Mouse (Mus musculus): ENCODE results near the gene Adgre5. TPM values are rescaled to one million over a fixed set of nuclear protein-coding genes. Genes with fewer than 3 reads are reported as not detected.

Adgre5 gene
- total RNA-seq, 2 experiments from 2014 or later: 39.5 to 52.7 TPM

GRCm38 (mm10) chr8:83725521-83726102 is 15.5 kb downstream of the Adgre5 start:
- intact Hi-C loops (cut with DNase I): loop anchor here (1.0 to 2.0 kb wide), 2 partner anchors 57 to 169 kb away; no protein-coding TSS in a partner anchor
- no peak for DNase-seq

- intact Hi-C loops (cut with DNase I): loop anchor here (1.0 to 5.0 kb wide), 3 partner anchors 58 to 227 kb away; no protein-coding TSS in a partner anchor
- DNase-seq: peak; percentile 70 to 81
These were observed 16.2 kb downstream of the Adgre5 start for GRCm38 (mm10) chr8:83724697-83725482.

- DNase-seq: no peak
- intact Hi-C loops (cut with DNase I): loop anchor here (2.0 to 5.0 kb wide), 2 partner anchors 59 to 229 kb away; no protein-coding TSS in a partner anchor
These were observed 17.6 kb downstream of the Adgre5 start for GRCm38 (mm10) chr8:83723447-83724083.

- DNase-seq: no peak
- intact Hi-C loops (cut with DNase I): loop anchor here (5.0 kb wide), 1 partner anchor 230 kb away; no protein-coding TSS in a partner anchor
These were observed 18.5 kb downstream of the Adgre5 start for GRCm38 (mm10) chr8:83722631-83723030.

GRCm38 (mm10) chr8:83721405-83722025 is 19.6 kb downstream of the Adgre5 start:
- intact Hi-C loops (cut with DNase I): loop anchor here (2.0 to 5.0 kb wide), 2 partner anchors 59 to 231 kb away; no protein-coding TSS in a partner anchor
- peak; percentile 79 to 81 for DNase-seq

GRCm38 (mm10) chr8:83719693-83720092 is 21.4 kb downstream of the Adgre5 start:
- intact Hi-C loops (cut with DNase I): loop anchor here (2.0 to 5.0 kb wide), 2 partner anchors 57 to 233 kb away; no protein-coding TSS in a partner anchor
- no peak for DNase-seq

GRCm38 (mm10) chr8:83719048-83719447 is 22.1 kb downstream of the Adgre5 start:
- intact Hi-C loops (cut with DNase I): no loop called here
- no peak for DNase-seq

- intact Hi-C loops (cut with DNase I): no loop called here
- DNase-seq: no peak
These were observed 24.6 kb downstream of the Adgre5 start for GRCm38 (mm10) chr8:83716563-83716962.

- DNase-seq: no peak
- intact Hi-C loops (cut with DNase I): loop anchor here (1.0 kb wide), 1 partner anchor 17 kb away; no protein-coding TSS in a partner anchor
These were observed 25.4 kb downstream of the Adgre5 start for GRCm38 (mm10) chr8:83715771-83716170.

GRCm38 (mm10) chr8:83715031-83715690 is 26.0 kb downstream of the Adgre5 start, which contains the start of gene Ddx39:
Gene Ddx39, plus strand, starts transcription at chr8:83715177.
- DNase-seq: peak; percentile 90 to 96
- intact Hi-C loops (cut with DNase I): loop anchor here (1.0 kb wide), 1 partner anchor 17 kb away; no protein-coding TSS in a partner anchor

GRCm38 (mm10) chr8:83714676-83715030 is 26.5 kb downstream of the Adgre5 start:
- no peak for DNase-seq
- intact Hi-C loops (cut with DNase I): loop anchor here (1.0 kb wide), 1 partner anchor 16 kb away; no protein-coding TSS in a partner anchor

- no peak for DNase-seq
- intact Hi-C loops (cut with DNase I): no loop called here
These were observed 33.6 kb downstream of the Adgre5 start for GRCm38 (mm10) chr8:83707554-83707953.

- no peak for DNase-seq
- intact Hi-C loops (cut with DNase I): no loop called here
These were observed 34.7 kb downstream of the Adgre5 start for GRCm38 (mm10) chr8:83706411-83706810.

GRCm38 (mm10) chr8:83703426-83703825 is 37.7 kb downstream of the Adgre5 start:
- intact Hi-C loops (cut with DNase I): no loop called here
- DNase-seq: no peak

- no peak for DNase-seq
These were observed 40.6 kb downstream of the Adgre5 start for GRCm38 (mm10) chr8:83700423-83701085.

GRCm38 (mm10) chr8:83699566-83699965 is 41.6 kb downstream of the Adgre5 start:
- intact Hi-C loops (cut with DNase I): no loop called here
- no peak for DNase-seq

More at GRCm38 (mm10) chr8:83700423-83701085, 40.6 kb downstream of the Adgre5 start:
- intact Hi-C loops (cut with DNase I): no loop called here

GRCm38 (mm10) chr8:83698661-83699453 is 42.3 kb downstream of the Adgre5 start, which contains the start of gene Pkn1:
Gene Pkn1, minus strand, starts transcription at chr8:83699179.
- peak; percentile 79 to 85 for DNase-seq
- intact Hi-C loops (cut with DNase I): loop anchor here (1.0 kb wide), 1 partner anchor 16 kb away; the partner anchor contains the start of gene Ddx39

- peak; percentile 47 to 60 for DNase-seq
- intact Hi-C loops (cut with DNase I): loop anchor here (1.0 kb wide), 1 partner anchor 17 kb away; the partner anchor contains the start of gene Ddx39
These were observed 42.9 kb downstream of the Adgre5 start for GRCm38 (mm10) chr8:83698291-83698660.

Measured in heart, postnatal 36 days (tissue).